Mouse (Mus musculus): ENCODE data around the gene Adssl1. TPM values are rescaled to one million over a fixed set of nuclear protein-coding genes. Genes with fewer than 3 reads are reported as not detected.

The Adssl1 gene
- polyA plus RNA-seq, 1 experiment = not detected

- no peak for TF ChIP-seq GATA1 (IDR thresholded peaks at IDR 0.05; ENCODE audit: low read length)
Measured at GRCm38 (mm10) chr12:112672744-112673575, 53.1 kb downstream of the Adssl1 start.

- no peak for TF ChIP-seq GATA1 (IDR thresholded peaks at IDR 0.05; ENCODE audit: low read length)
Measured at GRCm38 (mm10) chr12:112673576-112674091, 53.8 kb downstream of the Adssl1 start.

- no peak for TF ChIP-seq GATA1 (IDR thresholded peaks at IDR 0.05; ENCODE audit: low read length)
Measured at GRCm38 (mm10) chr12:112674132-112675011, 54.5 kb downstream of the Adssl1 start, which contains the start of gene Akt1. Gene Akt1, minus strand, starts transcription at chr12:112674884.

GRCm38 (mm10) chr12:112675245-112676035 is 55.6 kb downstream of the Adssl1 start:
- TF ChIP-seq GATA1 (IDR thresholded peaks at IDR 0.05; ENCODE audit: low read length) = no peak

- TF ChIP-seq GATA1 (IDR thresholded peaks at IDR 0.05; ENCODE audit: low read length) = no peak
Measured at GRCm38 (mm10) chr12:112677076-112677475, 57.2 kb downstream of the Adssl1 start.

- TF ChIP-seq GATA1 (IDR thresholded peaks at IDR 0.05; ENCODE audit: low read length) = no peak
Measured at GRCm38 (mm10) chr12:112677943-112678554, 58.2 kb downstream of the Adssl1 start.

GRCm38 (mm10) chr12:112678555-112679026 is 58.7 kb downstream of the Adssl1 start, which contains the start of gene Zbtb42:
Gene Zbtb42, plus strand, starts transcription at chr12:112678828.
- TF ChIP-seq GATA1 (IDR thresholded peaks at IDR 0.05; ENCODE audit: low read length) = no peak

GRCm38 (mm10) chr12:112679027-112679996 is 59.5 kb downstream of the Adssl1 start:
- no peak for TF ChIP-seq GATA1 (IDR thresholded peaks at IDR 0.05; ENCODE audit: low read length)

GRCm38 (mm10) chr12:112683351-112683750 is 63.5 kb downstream of the Adssl1 start:
- TF ChIP-seq GATA1 (IDR thresholded peaks at IDR 0.05; ENCODE audit: low read length) = no peak

GRCm38 (mm10) chr12:112688458-112688857 is 68.6 kb downstream of the Adssl1 start:
- TF ChIP-seq GATA1 (IDR thresholded peaks at IDR 0.05; ENCODE audit: low read length) = no peak

Other genes starting within 250 kb of the Adssl1 start
- gene A530016L24Rik, start 130.6 kb upstream of the Adssl1 start, polyA plus RNA-seq (2012) = not detected in 2 replicates
- gene Tmem179, start 103.3 kb upstream of the Adssl1 start, polyA plus RNA-seq (2012) = not detected in 2 replicates
- 60.6 and 69.4 TPM in 2 replicates for gene Inf2, start 31.3 kb upstream of the Adssl1 start, polyA plus RNA-seq (2012)
- gene Siva1, start 24.6 kb downstream of the Adssl1 start, polyA plus RNA-seq (2012) = 75.4 and 87.3 TPM in 2 replicates
- gene Akt1, start 54.8 kb downstream of the Adssl1 start, polyA plus RNA-seq (2012) = 376 and 445 TPM in 2 replicates
- gene Zbtb42, start 58.8 kb downstream of the Adssl1 start, polyA plus RNA-seq (2012) = 0.35 and 0.70 TPM in 2 replicates
- not detected in 2 replicates for gene Cep170b, start 100.4 kb downstream of the Adssl1 start, polyA plus RNA-seq (2012)
- 0.03 TPM in 1 of 2 replicates, not detected in the other for gene Pld4, start 140.6 kb downstream of the Adssl1 start, polyA plus RNA-seq (2012)
- not detected in 2 replicates for gene Ahnak2, start 182.6 kb downstream of the Adssl1 start, polyA plus RNA-seq (2012)
- 4.1 and 5.0 TPM in 2 replicates for gene Clba1, start 188.9 kb downstream of the Adssl1 start, polyA plus RNA-seq (2012)
- gene Cdca4, start 209.4 kb downstream of the Adssl1 start, polyA plus RNA-seq (2012) = 31.2 and 35.7 TPM in 2 replicates
- not detected in 2 replicates for gene Gpr132, start 248.2 kb downstream of the Adssl1 start, polyA plus RNA-seq (2012)

All from G1E-ER4 (cell line).